Mouse (Mus musculus): ENCODE measurements at regions not wholly inside any gene's neighbourhood (a gene's known extent, or its start where the extent isn't known, plus 50 kb on each side); places are given as distances from the start of the nearest gene placed in this dataset.

DNA sequence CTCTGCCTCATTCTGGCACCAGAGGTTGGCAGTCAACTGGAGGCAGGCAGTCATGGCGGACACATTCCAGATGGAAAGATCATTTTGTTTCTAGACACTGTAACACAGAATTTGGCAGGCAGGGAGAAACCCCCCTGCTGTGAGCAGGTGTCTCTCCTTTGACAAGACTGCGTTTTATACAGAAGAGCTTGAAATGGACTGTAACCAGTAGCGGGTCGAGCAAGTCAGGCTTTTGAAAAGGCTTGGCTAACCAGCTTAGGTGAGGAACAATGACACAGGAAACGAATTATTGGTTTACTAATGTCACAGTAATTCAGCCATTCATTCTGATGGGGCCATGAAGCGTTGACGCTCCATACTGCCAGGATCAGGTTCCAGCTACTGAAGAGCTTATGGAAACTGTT is 275.3 kb upstream of the Slc24a5 start:
- no peak for ATAC-seq

DNA sequence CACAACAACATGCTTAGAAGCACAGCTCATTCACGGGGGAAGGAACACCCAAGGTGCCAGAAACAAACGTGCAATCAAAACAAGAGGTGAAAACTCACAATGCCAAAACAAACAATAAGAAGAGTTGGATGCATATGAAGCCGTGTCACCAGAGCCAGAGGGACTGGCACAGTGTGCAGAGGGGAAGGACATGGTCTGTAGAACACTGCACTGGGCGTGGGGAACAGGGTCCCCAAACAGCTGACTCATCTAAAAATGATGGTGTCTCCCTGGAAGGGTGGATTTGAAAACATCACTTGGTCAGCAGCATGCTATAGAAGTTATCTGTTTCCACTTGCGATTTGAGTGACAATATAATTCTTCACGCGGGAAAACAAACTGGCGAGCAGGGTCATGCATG is 256.2 kb upstream of the Slc24a5 start:
- ATAC-seq, result no peak

DNA sequence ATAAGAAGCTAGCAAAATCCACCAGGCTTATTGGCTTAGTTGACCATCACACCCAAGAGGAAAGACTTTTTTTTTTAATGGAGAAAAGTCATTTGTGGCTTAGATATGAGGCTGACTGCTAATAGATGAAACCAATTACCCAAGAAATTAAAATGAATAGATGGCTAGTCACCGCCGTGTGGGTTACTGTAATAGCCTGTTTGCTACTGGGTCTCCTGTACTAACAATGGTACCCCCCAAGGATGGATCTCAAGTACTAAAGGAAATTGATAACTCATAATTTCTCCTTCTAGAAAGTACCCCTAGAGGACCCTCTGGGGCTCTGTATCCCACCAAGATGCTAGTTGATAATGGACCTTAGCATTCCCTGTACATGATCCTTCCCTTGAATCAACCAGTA is 251.1 kb upstream of the Slc24a5 start:
- ATAC-seq, result no peak

DNA sequence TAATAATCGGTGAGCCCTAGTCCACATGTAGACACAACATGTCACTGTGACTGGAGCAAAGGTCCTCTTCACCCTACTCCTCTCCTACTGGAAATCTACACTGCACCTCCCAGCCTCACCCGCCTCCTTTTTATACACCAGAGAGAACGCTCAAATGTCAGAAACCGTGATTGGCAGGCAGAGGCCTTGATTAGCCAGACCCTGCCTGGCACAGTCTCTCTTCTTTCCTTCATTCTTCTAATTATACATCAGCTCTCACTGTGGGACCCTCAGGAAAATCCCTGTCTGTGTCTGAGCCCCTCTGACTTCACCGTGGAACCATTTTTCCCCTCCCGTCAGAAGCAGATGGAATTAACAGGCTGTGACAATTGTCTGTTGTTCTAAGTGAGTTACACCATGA is 248.1 kb upstream of the Slc24a5 start:
- ATAC-seq, result no peak

DNA sequence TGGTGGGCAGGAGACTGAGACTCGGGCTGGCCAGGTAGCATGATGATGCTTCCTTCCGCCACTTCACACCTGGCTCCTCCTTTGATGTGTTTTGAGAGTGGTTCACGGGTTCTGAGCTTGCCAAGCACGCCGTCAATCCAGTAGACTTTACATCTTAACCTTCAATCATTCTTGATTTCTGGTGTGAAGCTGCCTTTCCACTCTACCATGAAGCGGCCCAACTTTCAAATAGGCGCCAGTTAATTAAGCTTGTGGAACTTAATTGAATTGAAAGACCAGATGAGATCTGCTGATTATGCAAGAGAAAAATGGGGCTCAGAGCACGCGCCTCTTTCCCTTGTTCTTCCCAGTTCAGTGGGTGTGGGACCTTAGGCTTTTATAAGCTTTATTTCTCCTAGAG is 247.1 kb upstream of the Slc24a5 start:
- no peak for ATAC-seq

DNA sequence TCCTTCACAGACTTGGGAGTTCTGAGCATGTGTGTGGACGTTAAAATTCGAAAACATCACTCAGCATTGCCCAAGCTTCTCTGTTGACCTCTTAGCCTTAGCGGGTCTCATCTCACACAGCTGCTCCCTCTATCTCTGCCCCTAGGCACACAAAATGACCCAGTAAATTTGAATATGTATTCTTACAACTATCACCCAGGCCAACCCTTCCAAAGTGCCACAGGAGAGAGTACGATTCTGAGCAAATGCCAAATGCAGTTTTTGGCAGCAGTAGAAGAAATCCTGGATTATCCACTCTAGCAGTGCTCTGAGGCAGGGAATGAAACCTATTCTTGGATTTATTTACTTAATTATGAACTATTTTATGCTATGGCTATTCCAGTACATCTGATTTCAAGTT is 246.6 kb upstream of the Slc24a5 start:
- no peak for ATAC-seq

DNA sequence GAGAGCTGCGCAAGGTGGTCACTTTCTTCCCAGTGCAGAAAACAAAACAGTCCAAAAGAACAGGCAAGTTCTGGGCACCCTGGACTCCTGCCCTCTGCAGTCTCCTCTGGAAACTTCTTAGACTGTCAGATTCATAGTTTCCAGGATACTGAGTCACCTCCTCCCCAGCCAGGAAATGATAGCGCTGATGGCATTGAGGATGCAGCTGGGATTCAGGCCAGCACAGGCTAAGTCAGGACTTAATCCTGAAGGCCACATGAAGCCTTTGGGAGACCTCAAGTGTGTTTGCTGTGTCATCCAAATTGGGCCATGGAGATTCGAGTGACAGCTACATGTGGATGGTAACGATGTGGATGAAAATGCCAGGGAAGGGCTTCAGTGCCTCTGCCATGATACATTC is 219.1 kb upstream of the Slc24a5 start:
- no peak for ATAC-seq

DNA sequence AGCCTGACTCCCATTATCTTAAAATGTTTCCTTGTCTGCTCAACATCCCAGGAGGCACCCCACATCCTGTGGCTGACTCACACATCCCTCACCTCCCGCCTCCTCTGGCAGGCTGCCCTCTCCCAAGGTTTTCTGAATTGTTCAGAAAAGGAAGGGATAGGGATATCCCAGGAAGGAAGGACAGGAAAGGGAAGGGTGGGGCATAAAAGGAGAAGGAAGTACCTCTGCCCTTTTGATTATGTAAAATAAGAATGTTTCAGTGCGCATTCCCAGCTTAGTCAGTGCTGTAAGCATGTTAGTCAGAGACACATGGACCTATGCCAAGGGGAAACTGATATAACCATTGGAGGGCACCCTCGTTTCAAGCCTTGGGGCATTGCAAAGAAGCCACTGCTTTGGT is 209.4 kb upstream of the Slc24a5 start:
- no peak for ATAC-seq

DNA sequence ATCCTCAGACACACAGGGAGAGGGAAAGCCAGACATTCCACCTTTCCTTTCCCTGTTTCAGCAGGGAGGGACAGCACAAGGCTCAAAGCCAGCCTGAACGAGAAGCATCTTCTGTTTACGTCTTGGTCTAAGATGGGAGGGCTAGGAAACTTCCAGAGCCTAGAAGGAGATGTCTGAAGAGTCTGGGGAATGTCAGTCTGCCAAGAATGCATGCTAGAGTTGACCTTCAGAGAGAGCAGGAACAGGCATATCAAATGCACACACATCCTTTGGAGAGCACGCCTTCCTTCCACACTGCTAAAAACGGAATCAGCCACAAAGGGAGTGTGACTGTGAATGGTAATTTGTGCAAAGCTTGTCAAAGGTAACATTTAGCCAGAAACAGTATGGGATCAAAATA is 179.7 kb upstream of the Slc24a5 start:
- no peak for ATAC-seq

DNA sequence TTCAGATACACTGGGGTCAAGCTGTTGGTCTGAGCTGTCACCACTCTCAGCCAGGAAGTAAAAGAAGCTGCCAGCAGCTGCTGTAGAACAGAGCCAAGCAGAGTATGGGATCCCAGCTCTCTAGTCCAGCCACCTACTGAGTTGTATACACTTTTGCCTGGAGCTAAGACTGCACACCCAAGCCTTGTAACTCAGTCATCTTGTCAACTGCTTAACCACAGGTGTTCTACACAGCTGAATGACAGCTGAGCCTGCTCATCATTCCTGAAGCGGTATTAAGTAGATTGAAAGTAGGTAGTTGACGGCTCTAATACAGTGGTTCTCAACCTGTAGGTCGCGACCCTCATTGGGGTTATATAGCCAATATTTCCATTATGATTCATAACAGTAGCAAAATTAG is 172.9 kb upstream of the Slc24a5 start:
- ATAC-seq, result no peak

DNA sequence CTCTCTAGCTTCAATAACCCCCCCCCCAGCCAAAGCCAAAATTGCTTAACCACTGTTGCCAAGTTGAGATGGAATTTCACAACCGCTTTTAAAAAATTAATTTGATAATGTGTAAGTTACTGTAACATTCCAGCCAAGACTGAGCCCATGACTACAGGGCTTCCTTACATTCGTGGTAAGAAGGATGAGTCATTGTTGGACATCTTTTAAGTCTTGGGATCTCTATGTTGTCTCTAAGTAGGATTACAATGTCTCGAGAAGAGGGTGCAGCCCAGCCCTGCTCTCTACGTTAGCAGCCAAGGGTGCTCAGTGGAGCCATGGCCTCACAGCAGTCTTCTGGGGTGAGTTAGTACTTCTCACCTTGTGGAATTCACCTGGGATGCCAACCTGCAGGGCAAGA is 164.4 kb upstream of the Slc24a5 start:
- ATAC-seq, result no peak

DNA sequence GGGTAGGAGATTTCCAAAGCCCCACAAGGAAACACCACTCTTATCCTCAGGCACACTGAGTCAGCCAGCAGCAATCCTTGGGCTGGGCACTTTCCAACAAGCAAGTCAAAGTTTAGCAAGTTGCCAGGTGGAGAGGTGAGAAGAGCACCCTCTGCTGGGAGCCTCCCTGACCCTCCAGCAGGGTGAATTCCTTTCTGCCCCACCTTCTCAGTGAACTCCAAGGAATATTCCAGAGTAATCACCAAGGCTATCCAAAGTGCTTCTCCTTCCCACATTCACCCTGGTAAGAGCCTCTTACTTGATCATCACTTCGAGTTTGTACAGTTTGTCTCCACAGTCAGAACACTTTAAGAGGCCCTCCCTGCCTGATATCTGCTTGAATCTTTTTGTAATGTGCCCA is 162.8 kb upstream of the Slc24a5 start:
- no peak for ATAC-seq

DNA sequence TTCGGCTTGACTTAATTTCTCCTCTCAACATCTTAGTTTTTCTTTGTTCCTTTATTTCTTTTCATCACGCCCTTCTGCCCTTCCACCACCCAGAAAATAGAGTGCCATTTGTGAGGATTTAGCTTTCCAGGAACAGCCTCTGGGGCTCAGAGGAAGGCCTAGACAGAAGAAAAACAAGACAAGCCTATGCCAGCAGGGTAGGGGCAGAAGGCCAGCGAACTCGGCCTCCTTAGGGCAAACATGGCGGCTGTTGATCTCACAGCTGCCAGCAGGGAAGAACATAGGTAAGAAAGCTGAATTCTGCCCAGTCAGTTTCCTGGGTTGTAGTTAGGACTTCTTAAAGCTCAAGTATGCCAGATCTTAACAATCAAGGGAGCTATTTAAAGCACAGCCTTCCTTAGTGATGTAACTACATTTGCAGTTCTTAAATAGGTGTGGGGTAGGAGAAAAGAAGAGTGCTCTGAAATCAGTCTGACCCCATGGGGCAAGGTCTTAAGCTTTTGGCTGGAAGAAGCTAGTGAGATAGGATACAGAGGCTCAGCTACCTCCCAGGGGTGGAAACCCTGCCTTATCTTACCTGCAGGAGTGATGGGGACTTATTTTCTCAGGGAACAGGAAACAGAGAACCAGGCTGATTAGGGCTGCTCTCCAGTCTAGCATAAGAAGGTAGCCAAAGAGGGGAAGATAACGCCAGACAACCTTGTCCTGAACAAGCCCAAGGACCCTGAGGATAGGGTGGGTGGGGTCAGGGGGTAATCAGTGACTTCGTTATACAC is 148.8 kb upstream of the Slc24a5 start:
- no peak for ATAC-seq

DNA sequence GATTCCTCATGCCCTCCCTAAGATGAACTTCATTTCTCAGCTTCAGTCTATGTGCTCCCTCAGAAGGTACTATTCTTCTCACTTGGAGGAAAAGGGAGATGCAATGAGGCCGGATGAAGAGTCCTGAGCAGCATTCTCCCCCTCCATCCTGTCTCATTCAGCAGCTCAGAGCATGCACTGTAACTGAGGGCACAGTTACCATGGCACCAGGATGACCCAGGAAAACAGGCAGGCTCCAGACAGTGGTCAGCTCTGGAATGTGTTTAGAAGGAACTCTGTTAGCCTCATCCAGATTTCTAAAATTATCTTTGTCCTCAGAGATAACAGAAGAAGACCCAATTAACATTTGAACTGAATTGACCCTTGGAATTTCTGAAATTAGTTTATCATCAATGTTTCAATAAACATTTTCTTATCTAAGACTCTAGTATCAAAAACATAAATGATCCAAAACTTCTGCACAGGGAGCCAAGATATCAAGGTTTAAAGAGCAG is 148.1 kb upstream of the Slc24a5 start:
- no peak for ATAC-seq

DNA sequence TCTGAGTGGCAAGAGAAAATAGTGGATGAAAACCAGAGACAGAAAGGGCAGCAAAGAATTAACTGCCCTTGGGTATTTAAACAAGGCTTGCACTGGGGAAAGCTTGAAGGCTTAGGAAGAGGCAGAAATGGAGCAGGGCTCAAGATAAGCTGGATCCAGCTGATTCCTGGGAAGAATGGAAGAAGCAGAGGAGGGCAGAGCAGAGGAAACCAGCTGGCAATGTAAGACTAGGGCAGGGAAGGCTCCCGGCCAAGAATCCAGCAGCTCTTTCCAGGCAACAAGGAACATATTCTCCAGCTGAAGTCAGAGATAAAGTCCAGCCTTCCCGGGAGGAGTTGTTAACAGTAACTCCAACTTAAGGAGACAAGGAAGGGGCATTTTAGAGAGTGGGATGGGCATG is 147.7 kb upstream of the Slc24a5 start:
- no peak for ATAC-seq

DNA sequence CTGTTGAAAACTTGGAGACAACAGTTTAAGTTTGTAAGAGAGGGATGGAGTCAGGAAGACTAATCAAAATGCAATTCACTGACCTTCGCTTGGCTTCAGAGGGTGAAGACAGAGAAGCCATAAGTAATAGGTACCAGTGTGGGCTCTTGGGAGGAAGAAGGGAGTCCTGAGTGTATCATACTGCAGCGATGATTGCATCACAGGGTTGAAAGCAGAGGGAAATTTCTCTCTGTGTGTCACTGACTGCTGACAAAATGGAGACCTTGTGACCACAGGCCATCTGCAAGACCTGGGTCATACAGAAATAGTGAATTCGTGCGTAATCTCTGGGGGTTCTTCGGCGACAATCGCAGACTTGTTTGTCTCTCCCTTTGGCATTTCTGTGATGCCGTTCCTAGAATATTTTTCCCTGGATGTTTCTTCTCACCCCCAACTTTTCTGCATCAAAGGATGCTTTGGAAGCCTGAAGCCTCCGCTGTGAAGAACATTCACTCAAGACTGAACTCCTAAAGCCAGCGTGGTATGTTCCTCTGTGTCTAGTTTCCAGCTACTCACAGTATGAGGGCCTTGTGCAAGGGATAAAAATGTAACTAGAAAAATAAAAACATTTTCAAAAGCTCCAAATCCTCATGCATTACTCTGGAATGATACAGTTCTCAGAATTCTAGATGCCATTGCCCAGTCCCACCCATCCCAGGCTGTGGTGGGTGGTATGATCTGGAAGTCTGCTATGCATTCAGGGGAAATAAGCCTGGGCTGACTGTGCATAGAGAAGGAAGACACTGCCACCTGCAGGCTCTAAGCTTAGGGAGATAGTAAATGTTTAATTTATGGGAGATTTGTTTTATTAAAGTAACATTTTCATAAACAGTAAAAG is 139.8 kb upstream of the Slc24a5 start:
- no peak for ATAC-seq

DNA sequence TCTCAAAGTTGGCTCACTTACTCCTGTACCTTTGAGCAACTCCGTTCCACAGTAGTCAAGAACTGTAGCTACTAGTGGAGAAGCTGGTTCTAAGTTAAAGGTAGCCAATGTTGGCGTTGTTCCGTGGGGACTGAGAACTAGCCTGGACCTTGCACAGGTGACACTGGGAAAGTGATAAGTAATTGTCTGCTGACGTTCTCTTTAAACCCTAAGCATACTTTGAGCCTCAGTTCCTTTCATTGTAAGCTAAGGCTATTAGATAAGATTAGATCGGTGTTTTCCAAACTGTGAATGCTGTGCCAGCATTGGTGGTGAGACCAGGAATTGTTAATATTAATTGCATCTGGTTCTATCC is 139.2 kb upstream of the Slc24a5 start:
- ATAC-seq, result no peak

DNA sequence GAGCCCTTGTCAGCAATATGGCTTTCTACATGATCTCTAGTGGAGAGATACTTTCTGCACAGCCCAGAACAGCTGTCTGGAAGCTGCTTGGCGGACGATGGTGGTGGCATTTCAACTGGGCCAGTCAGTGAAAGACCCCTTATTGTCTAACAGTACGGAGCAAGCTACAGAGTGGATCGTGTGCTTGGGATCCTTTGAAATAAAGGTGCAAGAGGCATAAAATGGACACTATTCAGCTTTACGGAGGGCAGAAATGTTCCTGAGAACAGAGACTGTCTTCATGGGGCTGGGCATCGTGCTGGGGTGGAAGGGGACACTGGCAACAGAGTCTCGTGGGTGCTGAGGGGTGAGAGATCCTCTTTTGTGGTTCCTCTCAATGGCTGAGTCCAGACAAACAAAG is 137.2 kb upstream of the Slc24a5 start:
- ATAC-seq, result no peak

DNA sequence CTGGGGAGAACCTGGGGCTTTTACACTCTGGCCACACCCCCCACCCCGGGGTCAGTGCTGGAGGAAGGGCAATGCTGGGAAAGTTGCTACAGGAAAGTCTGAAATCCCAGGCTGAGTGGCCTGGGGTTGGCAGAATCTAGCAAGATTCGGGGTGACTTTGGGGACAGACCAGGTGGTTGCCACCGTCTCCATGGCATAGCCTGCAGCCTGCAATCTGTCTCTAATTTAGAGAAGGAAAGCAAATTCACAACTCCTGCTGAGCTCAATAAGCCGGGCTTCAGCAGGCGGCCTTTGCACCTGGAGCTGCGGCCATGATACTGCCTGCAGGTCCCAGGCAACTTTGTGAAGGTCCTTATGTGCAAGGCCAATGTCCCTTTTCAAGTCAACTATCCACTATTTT is 135.4 kb upstream of the Slc24a5 start:
- ATAC-seq, result no peak

DNA sequence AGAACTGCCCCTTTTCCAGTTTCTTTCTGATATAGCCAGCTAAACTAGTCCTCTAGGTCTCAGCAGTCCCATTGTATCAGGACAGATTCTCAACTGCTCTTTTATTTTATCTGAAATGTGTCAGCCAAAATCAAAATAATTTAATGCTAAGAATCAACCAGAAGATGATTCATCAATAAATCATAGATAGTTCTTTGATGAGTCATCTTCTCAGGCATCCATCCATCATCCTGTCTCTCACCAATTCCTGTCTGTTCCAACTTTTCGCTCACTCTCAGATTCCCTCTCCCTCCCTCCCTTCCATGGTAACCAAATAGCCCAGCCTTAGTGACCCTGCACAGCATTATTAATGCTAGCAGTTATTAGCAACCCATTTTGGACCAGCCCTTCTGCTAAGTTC is 134.0 kb upstream of the Slc24a5 start:
- no peak for ATAC-seq

DNA sequence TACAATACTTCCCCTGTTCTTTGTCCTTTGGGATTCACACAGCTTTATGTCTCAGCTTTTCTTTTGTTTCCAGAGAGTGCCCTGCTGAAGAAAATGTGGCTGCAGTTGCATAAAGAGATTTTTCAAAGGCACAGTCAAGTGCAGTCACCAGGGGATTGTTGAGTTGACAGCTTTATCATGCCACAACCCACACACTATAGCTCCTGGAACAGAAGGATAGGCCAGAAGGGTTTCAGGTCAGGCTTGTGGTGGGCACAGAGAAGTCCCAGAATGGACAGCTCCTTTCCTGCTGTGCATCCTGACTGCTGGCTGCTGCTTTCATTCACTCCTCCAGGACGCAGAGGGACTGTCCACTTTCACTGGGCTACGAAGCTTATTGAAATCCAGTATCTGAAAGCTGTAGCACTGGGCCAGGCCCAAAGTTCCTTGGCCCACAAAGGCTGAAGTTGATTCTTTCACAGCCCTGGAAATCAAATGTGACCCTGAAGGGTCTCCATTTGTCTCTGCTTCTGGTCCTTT is 119.6 kb upstream of the Slc24a5 start:
- ATAC-seq, result no peak

DNA sequence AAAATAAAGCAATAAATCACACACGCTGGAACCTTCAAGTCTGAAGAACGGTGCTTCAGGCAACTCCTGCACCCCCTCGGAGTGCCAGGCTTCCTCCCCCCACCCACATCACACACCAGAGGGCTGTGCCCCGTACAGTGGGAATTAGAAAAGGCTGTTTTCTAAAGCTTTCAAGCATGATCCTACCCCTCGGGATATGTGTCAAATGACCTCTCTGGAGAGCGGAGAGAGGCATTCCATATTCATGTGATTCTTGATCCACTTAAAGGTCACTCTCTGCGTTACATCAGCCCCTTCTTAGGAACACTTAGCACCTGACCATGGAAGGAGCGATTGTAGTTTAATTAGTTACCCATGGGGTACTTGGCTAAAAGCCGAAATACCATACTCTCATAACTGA is 119.1 kb upstream of the Slc24a5 start:
- ATAC-seq, result no peak

DNA sequence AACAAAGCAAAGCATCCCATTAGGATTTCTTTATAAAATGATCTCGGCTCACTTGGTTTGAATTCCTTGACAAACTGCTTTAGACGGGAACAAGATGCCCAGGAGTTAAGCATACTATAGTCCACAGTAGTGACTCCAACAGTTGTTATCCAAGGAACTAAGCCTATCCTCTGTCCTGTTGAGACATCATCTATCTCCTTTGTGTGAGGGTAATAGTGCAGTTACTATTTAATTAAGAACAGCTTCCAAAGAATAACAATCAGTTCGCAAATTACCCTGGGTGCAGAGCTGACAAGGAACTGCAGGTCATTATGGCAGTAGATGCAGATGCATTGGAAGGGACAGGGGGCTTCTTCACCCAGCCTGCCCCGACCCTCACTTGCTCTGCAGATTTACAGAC is 115.7 kb upstream of the Slc24a5 start:
- no peak for ATAC-seq

DNA sequence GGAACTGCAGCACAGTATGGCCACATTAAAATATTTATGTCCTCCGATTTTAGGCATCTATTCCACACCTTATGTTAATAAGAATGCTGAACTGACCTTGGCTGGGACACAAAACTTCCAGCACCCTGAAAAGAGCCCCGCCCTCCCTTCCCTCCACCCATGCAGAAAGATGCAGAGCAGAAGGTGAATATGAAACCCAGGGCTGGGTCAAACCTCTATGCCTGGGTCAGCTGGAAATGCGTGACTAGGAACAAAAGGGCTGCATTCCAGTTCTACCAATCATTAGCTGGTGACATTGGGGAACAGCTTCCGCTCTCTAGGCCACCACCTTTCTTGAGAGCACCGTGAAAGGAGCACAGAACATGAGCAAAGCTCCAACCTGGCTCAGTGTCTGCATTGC is 114.9 kb upstream of the Slc24a5 start:
- no peak for ATAC-seq

Measured in CD4-positive, CD25-positive, alpha-beta regulatory T cell, adult 4 months (primary cell).